Mouse (Mus musculus) embryo, embryonic 9.5 days (tissue): ENCODE data around the gene Tnni2.

ENCODE experiments used
- DNase-seq: peaks from one replicate; pipeline ENCODE4 v3.0.0-alpha.2; 2017; ENCODE audit errors: extremely low spot score

The Tnni2 gene

DNA sequence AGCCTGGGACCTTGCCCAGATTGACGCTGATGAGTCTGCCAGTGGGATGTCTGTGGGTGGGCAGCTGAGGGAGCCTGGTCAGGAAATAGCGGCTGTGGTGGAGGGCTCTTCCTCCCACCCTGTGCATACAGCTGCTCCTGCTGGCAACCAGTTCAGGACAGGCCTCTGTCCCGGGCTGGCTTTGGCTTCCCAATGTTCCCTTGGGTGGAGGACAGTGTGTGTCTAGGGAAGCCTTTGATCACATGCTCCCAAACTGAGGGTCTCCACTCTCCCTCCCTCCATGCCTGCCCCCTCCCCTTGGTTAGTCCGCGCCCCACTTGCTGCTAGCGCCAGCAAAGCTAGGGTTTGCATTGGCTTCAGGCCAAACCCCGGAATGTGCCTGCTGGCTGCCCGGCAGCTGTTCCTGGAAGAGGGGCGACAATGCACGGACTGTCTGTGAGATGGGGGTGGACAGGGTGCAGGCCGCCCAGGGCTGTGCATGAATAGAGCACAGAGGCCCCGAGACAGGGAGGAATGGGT lies 11.4 kb upstream of the Tnni2 start:
- no peak for DNase-seq

DNA sequence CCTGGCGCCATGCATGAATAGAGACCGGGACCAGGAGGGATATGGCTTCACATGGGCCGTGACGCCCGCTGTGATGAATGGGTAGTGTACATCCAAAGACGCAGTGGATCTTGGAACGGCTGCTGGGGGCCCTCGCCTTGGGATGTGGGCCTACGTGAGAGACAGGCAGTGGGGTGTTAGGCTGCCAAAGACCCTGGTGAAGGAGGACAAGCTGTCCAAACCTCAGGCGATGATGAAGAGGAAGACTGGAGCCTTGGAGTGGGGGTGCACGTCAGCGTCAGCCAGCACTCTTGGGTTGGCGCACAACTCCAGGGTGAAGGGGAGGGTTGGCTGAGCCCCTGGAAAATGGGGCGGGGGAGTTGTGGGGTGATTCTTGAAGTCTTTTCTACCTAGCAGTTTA lies 10.5 kb upstream of the Tnni2 start:
- no peak for DNase-seq

DNA sequence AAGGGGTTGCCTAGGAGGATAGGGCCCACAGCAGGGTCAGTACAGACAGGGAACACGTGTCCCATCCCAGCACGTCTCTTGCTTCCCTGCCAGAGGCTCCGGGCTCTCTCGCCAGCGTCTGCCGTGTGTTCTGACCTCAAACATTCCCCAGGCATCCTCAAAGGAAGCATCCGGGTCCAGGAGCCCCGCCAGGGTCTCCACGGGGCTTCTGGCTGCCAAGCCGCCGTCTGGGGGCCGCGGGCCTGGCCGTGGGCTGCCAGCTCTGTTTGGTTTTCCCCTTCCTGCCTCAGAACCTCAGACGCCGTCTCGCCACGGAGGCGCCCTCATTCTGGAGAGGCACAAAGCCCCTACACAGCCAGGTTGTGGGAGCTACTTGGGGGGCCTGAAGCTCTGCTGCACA lies 8.0 kb upstream of the Tnni2 start:
- no peak for DNase-seq

DNA sequence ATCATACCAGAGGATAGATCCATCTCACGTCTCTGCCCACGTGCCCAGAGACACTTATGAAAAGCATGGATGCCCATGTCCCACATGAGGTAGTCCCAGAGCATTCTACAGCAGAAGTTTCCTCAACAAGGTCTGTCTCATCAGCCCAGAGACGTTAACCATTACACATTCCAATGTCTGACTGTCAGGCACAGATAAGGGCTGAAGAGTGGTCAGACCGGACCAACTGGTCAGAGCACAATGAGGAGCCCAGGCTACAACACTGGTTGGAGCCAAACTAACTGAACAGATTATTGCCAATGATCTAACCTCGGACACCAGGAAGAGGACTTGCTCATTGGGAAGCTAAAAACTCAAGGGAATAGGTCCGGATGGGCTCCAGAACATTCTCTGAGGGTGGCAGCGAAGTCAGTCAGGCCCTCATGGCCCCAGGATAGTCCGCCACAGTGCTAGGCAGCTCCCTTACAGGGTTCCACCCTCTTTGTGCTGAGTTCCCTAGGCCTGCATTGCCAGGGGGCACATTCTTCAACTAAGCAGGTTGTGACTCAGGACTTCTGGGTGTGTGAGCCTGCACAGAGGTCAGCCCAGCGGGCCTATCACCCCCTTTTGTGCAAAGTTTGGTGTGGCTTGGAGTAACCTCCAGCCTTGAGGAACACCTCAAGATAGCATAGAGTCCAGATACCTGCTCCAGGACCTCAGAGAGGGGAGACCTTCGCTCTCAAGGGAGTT lies 7.3 kb upstream of the Tnni2 start, which contains the start of gene Syt8:
Syt8 (plus strand) TSS at position 714 of the 729 bp plus-strand sequence.
- DNase-seq, result no peak

DNA sequence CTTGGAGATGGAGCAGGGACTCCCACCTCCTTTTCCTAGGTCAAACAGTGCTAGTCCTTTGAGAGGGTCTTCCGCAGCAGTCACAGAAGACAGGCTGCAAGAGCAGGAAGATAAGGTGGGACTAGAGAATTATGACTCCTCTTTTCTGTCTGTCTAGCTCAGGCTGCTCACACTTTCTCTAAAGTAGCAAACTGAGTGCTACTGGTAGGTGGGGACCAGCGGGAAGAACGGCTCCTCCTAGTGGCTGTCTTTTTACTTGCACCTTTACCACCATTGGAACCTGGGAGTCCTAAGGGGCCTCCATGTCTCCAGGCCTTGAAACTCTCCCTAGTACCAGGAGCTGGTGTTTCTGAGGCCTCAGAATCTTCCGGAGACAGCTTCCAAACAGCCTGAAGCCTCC lies 6.1 kb upstream of the Tnni2 start:
- DNase-seq, result peak; percentile 73

DNA sequence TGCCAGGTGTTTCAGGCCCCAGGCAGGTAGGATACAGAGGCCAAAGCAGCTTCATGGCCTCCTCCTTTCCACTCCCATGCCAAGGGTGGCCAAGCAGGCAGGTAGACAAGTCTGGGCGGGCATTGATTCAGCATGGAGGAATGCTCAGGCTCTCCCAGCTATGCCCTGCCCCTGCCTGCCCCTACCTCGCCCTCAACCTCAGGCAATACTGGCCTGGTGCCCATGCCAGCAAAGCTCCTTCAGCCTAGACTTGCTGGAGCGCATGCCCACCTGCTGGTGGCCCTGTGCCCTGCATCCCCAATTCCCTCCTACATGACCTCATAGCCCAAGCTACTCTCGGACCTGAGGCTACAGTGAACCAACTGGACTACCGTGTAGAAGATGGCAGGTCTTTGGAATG lies 4.3 kb upstream of the Tnni2 start:
- no peak for DNase-seq

DNA sequence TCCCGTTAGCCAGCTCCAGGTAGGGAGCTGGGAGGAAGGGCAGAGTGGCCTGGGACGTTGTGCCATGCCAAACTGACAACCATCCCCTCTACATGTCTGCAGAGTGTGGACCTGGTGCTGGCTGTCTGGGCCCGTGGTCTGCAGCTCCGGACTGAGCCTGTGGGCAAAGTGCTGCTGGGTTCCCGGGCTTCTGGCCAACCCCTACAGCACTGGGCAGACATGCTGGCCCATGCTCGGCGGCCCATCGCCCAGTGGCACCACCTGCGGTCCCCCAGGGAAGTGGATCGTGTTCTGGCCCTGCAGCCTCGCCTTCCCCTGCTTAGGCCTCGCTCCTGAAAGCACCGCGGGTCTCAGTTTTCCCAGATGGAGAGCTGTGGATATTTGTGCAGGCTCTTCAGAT lies 1.6 kb upstream of the Tnni2 start:
- DNase-seq, result no peak

DNA sequence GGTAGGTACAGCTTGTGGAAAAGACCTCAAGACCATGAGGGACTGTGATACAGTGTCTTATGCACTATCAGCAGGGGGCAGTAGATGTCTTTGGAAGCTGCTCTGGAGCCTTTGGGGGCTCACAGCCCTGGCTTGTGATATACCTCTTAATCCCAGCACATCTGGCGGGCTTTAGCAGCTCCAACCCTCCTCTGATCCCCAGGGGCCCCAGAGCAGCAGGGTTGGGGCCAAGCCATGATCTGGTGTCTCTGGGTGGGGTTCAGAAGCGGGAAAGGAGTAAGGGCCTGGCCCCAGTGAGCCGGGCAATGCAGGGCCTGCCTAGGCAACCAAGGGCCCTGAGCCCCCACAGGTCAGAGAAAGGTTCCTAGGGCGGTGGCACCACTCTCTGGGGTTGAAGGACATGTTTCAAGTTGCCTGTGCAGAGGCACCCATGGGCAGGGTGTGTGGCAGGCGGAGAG lies 922 bp upstream of the Tnni2 start:
- DNase-seq, result peak; percentile 63

DNA sequence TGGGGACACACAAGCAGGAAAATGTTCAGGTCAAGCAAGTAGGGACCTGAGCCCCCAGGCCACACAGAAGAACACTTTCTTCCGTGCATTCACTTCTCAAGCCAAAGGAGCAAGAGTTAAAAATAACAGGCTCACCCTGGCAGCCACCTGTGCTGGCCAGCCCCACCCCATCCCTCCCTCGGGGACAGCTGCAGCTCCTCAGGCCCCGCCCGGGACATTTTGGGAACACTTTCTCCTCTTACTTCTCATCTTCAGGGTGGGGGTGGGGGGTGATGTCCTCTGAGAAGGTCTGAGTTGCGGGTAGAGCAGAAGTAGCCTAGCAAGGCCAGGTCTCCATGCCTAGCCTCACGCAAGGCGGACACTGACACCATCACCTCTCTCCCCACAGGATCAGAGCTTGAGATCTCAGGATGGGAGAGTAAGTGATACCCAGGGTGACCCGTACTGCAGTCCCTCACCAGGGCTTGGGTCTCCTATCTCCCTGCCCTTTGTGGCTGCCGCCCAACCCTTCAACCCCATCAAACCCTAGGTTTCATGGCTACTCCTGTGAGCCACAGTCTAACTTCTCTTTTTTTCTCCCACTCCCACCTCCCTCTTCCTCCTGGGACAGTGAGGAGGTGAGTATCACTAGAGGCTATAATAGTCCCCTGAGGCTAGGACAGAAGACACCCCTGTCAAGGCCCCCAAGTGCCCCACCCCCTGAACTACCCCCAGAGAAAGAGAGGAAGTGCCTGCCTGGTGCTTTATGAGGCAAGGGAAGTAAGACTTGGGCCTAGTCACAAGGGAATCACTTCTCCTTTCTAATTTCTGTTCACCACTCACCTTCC lies 686 bp downstream of the Tnni2 start:
- no peak for DNase-seq

DNA sequence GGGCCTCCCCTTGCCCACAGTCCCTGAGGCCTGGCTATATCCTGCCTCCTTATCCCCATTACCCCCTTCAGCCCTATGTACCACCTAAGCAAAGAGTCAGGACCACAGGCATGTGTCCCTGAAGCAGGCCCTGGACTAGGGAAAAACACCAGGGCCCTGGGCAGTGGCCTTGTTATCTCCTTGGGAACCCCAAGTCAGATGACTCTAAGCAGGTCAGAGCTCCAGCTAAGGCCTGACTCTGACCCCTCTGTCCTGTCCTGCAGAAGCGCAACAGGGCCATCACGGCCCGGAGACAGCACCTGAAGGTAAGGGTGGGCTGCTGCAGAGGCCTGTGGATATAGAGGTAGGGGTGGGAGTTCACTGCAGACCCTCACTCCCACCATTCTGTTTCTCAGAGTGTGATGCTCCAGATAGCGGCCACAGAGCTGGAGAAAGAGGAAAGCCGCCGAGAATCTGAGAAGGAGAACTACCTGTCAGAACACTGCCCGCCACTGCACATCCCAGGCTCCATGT lies 1.4 kb downstream of the Tnni2 start:
- no peak for DNase-seq

DNA sequence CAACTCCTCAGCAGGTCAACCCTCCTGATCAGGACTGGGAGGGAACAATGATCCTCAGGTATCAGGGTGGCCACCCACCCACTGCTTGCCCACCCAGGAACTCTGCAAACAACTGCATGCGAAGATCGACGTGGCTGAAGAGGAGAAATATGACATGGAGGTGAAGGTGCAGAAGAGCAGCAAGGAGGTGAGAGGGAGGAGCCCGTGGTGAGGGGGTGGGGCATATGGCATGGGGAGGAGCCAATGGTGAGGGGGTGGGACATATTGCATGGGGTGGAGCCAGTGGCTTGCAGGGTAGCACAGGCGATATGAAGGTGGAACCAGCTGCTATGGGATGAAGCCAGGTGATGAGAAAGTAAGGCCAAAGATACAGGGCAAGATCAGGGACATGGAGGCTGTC lies 1.9 kb downstream of the Tnni2 start:
- no peak for DNase-seq

DNA sequence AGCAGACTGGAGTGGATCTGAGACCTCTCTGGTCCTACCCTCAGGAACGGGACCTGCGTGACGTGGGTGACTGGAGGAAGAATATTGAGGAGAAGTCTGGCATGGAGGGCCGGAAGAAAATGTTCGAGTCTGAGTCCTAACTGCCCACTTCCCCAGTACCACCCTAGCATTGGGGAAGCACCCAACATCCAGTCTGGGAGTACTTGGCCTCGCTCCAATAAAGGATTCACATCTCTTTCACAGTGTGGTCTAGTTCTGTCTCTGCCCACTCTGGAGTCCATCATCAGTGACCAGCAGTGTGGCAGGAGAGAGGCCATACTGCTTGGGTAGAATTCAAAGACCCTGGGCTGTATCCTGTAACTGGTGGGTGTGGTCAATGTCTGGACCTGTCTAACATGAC lies 2.6 kb downstream of the Tnni2 start:
- no peak for DNase-seq

DNA sequence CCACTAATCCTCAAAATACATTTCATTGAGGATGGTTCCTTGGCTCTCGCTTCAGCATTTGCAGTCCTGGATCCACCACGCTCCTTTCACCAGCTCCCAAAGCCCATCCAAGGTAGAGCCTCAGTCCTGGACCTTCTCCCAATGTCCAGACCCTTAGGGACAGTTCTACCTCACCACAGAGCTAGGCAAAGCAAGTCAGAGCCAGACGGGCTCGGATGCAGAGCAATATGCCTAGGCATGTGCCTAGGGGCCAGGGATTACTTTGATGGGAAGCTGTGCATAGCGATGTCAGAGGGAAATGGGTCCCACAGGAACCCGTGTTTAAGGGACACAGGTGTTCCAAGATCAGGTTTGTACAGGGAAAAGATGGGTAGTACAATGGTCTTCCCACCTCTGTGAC lies 3.7 kb downstream of the Tnni2 start:
- DNase-seq, result no peak

DNA sequence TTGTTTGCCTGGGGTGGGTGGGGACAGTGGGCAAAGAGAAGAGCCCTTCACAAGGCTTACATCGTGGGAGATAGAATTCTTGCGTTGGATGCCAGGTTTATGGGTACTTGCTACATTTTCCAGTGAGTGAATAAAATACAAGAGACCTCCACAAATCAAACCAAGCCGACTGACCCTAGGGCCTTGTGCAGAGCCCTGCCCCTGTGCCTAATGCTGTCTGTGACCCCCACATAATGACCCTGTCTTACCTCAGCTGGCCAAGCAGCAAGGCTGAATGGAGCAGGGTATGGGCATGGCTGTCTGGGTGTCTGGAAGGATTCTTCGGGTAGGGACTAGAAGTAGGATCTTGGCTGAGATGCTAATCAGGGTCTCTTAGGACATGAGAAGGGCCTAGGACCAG lies 4.7 kb downstream of the Tnni2 start:
- no peak for DNase-seq

DNA sequence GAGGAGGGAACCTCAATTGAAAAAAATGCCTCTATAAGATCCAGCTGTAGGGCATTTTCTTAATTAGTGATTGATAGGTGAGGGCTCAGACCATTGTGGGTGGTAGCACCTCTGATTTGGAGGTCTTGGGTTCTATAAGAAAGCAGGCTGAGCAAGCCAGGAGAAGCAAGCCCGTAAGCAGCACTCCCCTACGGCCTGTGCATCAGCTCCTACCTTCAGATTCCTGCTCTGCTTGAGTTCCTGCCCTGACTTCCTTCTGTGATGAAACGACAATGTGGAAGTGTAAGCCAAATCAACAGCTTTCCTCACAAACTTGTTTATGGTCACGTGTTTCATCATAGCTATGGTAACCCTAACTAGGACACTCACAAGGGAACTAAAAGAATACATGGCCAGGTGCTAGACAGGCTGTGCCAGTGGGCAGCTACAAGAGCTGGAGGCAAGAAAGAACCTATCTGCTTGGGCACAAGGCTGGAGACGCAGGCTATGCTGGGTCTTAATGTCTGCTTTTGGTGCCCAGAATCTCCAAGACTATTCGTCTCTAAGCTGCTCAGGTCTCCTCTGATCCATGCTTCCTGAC lies 7.5 kb downstream of the Tnni2 start:
- no peak for DNase-seq

DNA sequence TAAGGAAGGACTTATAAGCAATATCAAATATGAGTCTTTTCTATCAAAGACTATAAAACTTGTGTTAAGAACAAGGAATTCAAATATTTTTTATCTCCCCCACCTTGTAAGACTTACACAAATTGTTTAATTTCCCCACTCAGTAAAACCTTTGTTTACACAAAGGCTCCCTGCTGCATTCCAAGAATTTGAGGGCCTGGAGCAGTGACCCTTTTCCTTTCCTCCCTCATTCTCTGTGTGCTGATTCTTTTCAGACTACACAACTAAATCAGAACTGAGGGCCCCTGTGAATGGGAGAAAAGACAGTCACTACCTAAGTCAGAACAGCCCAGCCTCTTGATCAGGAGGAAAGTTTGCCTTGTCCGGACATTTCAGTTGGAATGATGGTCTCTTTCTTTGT lies 13.1 kb downstream of the Tnni2 start:
- DNase-seq, result no peak

DNA sequence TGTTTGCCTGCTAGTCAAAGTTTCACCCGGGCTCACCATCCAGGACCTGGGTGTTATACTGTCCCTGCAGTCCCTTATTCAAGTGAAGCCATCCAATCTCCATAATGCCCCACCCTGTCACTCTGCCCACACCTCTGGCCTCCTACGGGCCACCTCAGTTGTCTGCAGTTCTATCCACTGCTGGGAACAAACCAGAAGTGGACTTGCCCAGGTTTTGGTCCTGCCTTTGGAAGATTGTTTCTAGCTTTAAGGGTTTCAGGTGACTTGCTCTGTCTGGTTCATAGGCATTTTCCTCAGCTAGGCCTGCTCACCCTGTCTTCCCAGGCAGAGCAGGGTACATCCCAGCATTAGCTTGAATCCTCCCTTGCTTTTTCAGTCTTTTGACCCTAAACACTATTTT lies 13.6 kb downstream of the Tnni2 start:
- DNase-seq, result no peak

DNA sequence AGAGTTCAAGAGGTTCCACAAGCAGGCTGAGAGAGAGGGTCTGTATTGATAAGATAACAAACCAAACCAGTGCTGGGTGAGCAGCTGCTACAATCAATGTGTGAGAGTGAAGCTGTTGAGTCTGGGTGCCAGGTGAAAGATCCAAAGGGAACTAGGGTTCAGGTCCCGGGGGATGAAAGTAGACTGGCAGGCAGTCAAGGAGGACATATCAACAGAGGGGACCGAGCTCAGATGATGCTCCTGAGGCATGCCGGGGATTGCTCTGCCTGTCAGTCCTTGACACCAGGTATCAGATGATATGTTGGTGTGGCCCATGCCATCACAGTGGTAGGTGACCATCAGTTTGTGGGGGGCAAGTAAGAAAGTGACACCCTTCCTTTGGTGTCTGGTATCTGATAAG lies 15.2 kb downstream of the Tnni2 start:
- DNase-seq, result no peak

DNA sequence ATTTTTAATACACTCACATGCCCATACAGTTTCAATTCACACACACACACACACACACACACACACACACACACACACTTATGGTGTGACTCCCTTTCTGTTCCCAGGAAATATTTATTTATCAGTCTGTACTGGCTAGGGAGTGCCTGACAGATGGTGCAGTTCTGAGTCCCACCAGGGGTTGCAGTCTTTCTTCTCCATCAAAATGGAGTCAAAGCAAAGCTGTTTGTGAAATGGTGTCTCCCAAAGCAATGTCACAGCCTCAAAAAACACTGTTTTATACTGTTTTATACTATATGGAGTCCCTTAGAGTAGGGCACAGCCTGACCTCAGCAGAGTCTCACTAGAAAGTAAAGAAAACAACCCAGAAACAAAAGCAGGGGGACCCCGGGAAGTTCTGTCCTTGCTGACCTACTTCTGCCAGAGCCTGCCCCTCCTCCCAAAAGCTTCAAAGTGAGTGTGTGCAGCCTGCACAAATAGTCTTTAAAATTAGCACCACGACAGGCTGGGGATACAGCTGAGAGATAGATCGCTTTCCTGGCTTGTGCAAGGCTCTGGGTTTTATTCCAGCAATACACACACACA lies 15.7 kb downstream of the Tnni2 start:
- DNase-seq, result no peak

DNA sequence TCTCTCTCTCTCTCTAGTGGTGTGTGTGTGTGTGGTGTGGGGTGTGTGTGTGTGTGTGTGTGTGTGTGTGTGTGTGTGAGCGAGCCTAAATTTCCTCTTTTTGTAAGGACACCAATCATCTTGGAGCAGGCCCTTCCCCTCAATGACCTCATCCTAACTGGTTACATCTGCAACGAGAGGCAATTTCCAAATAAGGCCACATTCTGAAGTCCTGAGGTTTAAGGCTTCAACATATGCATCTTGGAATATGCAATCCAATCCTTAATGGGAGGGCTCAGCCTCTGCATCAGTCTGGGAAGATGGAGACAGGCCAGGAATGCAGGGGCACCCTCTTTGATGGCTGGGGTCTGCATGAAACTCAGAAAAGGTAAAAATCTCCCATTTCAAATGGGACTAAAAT lies 16.4 kb downstream of the Tnni2 start:
- DNase-seq, result peak; percentile 47

DNA sequence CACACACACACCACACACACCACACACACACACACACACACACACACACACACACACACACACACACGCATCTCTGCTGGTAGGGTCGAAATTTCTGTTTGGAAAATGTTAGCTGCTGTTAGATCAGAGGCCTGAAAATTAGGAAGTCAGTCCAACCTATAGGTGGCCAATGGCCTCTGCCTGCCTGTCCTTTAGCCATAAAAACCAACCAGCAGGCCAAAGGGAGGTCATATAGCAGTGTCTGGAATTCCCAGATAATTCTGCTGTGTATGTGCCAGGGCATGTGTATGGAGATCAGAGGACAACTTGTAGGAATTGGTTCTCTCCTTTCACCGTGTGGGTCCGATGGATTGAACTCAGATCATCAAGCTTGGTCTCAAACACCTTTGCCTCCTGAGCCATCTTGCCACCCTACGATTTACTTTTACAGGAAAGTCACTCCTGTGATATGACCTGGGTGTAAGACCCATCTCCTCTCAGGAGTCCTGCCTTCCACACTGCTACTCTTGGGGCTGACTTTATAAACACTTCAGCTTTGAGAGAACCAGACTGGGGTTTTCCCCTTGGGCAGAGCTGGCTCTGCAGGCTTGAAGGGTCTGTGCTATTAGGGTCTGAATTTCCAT lies 17.2 kb downstream of the Tnni2 start:
- no peak for DNase-seq

DNA sequence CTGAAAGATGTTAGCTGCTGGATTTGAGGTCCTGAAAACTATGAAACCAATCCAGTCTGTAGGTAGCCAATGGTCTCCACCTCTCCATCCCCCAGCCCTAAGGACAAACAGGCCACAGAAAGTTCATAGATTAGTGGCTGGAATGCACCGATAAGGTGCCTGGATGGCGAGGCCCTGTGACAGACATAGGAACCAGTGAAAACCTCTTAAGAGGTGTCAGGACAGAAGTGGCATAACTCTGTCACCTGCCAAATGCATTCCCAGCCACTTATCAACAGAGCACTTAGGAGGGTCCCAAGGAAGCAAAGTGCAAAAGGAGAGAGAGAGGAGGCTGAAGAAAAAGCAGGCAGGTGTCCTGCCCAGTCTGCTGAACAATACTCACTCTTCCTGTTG lies 17.7 kb downstream of the Tnni2 start:
- DNase-seq, result no peak
